ENCODE assay signal across 37 mouse cellular contexts in genomic region chr13:54836351-54837030, GRCm38 (mm10). TPM values are rescaled to one million over a fixed set of nuclear protein-coding genes. Genes with fewer than 3 reads are reported as not detected.
DNase-seq lines count a peak whose midpoint lies in the region; ATAC-seq and TF ChIP-seq lines count a peak whose summit lies in the region.
"Had no signal": no experiment of that assay in that cellular context is flagged by ENCODE, and none has a peak within 500 bp of the region (broad histone marks: within the 10 kb centered on the region; RNA-seq: fewer than 3 reads in every experiment).

No protein-coding gene starts in this region.

- H3K27ac ChIP-seq in cerebellum, adult 2 months (ENCODE audit: insufficient read depth, low read length) = no peak overlapping the region
- H3K27ac ChIP-seq in forebrain, embryonic 15.5 days (replicated peaks) = peak overlapping the region; percentile 60
- H3K27ac ChIP-seq in forebrain, embryonic 12.5 days = no peak overlapping the region
- H3K27ac ChIP-seq: embryonic facial prominence, embryonic 12.5 days; kidney, postnatal 0 days; left cerebral cortex, adult 2 months; liver, embryonic 12.5 days; stomach, embryonic 15.5 days had no signal

- H3K4me2 ChIP-seq in forebrain, embryonic 15.5 days (replicated peaks) = no peak overlapping the region
- no peak overlapping the region for H3K4me2 ChIP-seq in forebrain, embryonic 12.5 days
- H3K4me2 ChIP-seq: embryonic facial prominence, embryonic 12.5 days; heart, embryonic 11.5 days; liver, embryonic 12.5 days; midbrain, embryonic 11.5 days; stomach, embryonic 15.5 days had no signal

- no peak for TF ChIP-seq POLR2A in cerebellum, adult 2 months (IDR thresholded peaks at IDR 0.05; ENCODE audit: borderline replicate concordance, insufficient read depth, low read length)

- intact Hi-C loops in left cerebral cortex, postnatal 4 days (cut with DNase I) = no loop called here

- no peaks in the 10 kb centered on the region for H3K36me3 ChIP-seq in forebrain, embryonic 15.5 days
- no peaks in the 10 kb centered on the region for H3K36me3 ChIP-seq in forebrain, embryonic 12.5 days (replicated peaks)
- H3K36me3 ChIP-seq: embryonic facial prominence, embryonic 12.5 days; G1E; liver, embryonic 12.5 days; stomach, embryonic 15.5 days had no signal

- no peak overlapping the region for H3K4me3 ChIP-seq in cerebellum, adult 2 months (replicated peaks; ENCODE audit: insufficient read depth, low read depth, low read length)
- no peak overlapping the region for H3K4me3 ChIP-seq in forebrain, embryonic 15.5 days
- H3K4me3 ChIP-seq in forebrain, embryonic 12.5 days (replicated peaks) = no peak overlapping the region
- H3K4me3 ChIP-seq: embryonic facial prominence, embryonic 12.5 days; left cerebral cortex, adult 2 months; liver, embryonic 12.5 days; stomach, embryonic 15.5 days had no signal

- no peak for TF ChIP-seq CTCF in cerebellum, adult 2 months (IDR thresholded peaks at IDR 0.05; ENCODE audit: borderline replicate concordance, insufficient read depth, low read depth, low read length)

- no peaks in the 10 kb centered on the region for H3K27me3 ChIP-seq in cerebellum, adult 2 months (ENCODE audit: control insufficient read depth, insufficient read depth, low read length)
- no peaks in the 10 kb centered on the region for H3K27me3 ChIP-seq in forebrain, embryonic 15.5 days
- H3K27me3 ChIP-seq in forebrain, embryonic 12.5 days = 0 out of 2 replicates have a peak, but pooled peaks cover 3% of the 10 kb centered on the region
- H3K27me3 ChIP-seq: embryonic facial prominence, embryonic 12.5 days; liver, embryonic 12.5 days; stomach, embryonic 15.5 days had no signal

- WGBS in cerebellum, adult 2 months = 49% methylated on average over 14 of the region's 14 CpGs
- WGBS in forebrain, embryonic 15.5 days = 65% methylated on average over 14 of the region's 14 CpGs
- 79% methylated on average over 14 of the region's 14 CpGs for WGBS in forebrain, embryonic 12.5 days

- H3K9me3 ChIP-seq in forebrain, embryonic 15.5 days = no peaks in the 10 kb centered on the region
- H3K9me3 ChIP-seq in forebrain, embryonic 12.5 days = 0 out of 2 replicates have a peak, but pooled peaks cover 1% of the 10 kb centered on the region
- H3K9me3 ChIP-seq: embryonic facial prominence, embryonic 12.5 days; G1E; liver, embryonic 12.5 days; stomach, embryonic 15.5 days had no signal

- H3K4me1 ChIP-seq in cerebellum, adult 2 months (ENCODE audit: control insufficient read depth, insufficient read depth, low read length) = peaks cover 15% of the 10 kb centered on the region
- peaks cover 29% of the 10 kb centered on the region for H3K4me1 ChIP-seq in forebrain, embryonic 15.5 days
- peaks cover 14% of the 10 kb centered on the region for H3K4me1 ChIP-seq in forebrain, embryonic 12.5 days
- H3K4me1 ChIP-seq: liver, embryonic 12.5 days; stomach, embryonic 15.5 days had no signal

- ATAC-seq in forebrain, embryonic 15.5 days (replicated peaks) = no peak
- ATAC-seq in forebrain, embryonic 12.5 days (ENCODE audit: low FRiP score) = no peak
- ATAC-seq in granulocyte monocyte progenitor cell, adult 5-6 weeks (replicated peaks; ENCODE audit: poor library complexity, severe bottlenecking) = no peak
- ATAC-seq: intestine, embryonic 16.5 days; liver, embryonic 12.5 days; liver, postnatal 0 days had no signal

- H3K9ac ChIP-seq in forebrain, embryonic 15.5 days (replicated peaks) = no peak overlapping the region
- H3K9ac ChIP-seq in forebrain, embryonic 12.5 days = no peak overlapping the region
- H3K9ac ChIP-seq: embryonic facial prominence, embryonic 12.5 days; liver, embryonic 12.5 days; liver, postnatal 0 days; stomach, embryonic 15.5 days had no signal

- peak; percentile 34 to 40 for DNase-seq in cerebellum, adult 2 months
- DNase-seq in cerebellum, adult 11-12 months = no peak
- DNase-seq in left cerebral cortex, postnatal 4 days = peak; percentile 60
- no peak for DNase-seq in left cerebral cortex, adult 18-20 months (ENCODE audit: low spot score in 2 of 2)
- DNase-seq in cerebellum, postnatal 25 days = peak; percentile 41 to 60
- DNase-seq: adrenal gland, postnatal 10 days; embryo, embryonic 11 days; gastrocnemius, postnatal 25 days; heart, adult 18-20 months; heart, postnatal 36 days; kidney, adult 8-10 months; liver, postnatal 0 days; lung, postnatal 36 days; right cerebral cortex, postnatal 25 days had no signal

RNA-seq across cellular contexts. Expression of gene Tspan17, which starts 47.3 kb away (rescaled TPM):
- polyA plus RNA-seq in cerebellum, adult 2 months (2012; rRNA removed) = 87.9 and 89.8 TPM in 2 replicates
- 20.5 and 22.9 TPM in 2 replicates for polyA plus RNA-seq in forebrain, embryonic 15.5 days (2015; fragmentation: Nextera tagmentation; extraction: Ambion mirVana)
- 12.8 and 14.2 TPM in 2 replicates for polyA plus RNA-seq in forebrain, embryonic 12.5 days (2016; fragmentation: Nextera tagmentation; extraction: Ambion mirVana)
- total RNA-seq in left cerebral cortex, postnatal 4 days (2021) = 10 to 100 TPM; 41.2 to 63.8 TPM
- 10 to 100 TPM; 95.4 to 97.6 TPM for total RNA-seq in left cerebral cortex, adult 18-20 months (2021)
- 1.4 and 5.6 TPM in 2 replicates for total RNA-seq in granulocyte monocyte progenitor cell, adult 5-6 weeks (2014; fragmentation: Nextera tagmentation)
- 0.31 TPM in 1 of 2 replicates, not detected in the other for total RNA-seq in granulocyte monocyte progenitor cell, adult 5-6 weeks (2017)

RNA-seq across cellular contexts. Expression of gene Eif4e1b, which starts 52.7 kb away (rescaled TPM):
- not detected in 2 replicates for polyA plus RNA-seq in cerebellum, adult 2 months (2012; rRNA removed)
- polyA plus RNA-seq in forebrain, embryonic 15.5 days (2015; fragmentation: Nextera tagmentation; extraction: Ambion mirVana) = not detected in 2 replicates
- not detected in 2 replicates for polyA plus RNA-seq in forebrain, embryonic 12.5 days (2016; fragmentation: Nextera tagmentation; extraction: Ambion mirVana)
- not detected for total RNA-seq in left cerebral cortex, postnatal 4 days (2021)
- total RNA-seq in left cerebral cortex, adult 18-20 months (2021) = not detected
- not detected in 2 replicates for total RNA-seq in granulocyte monocyte progenitor cell, adult 5-6 weeks (2014; fragmentation: Nextera tagmentation)
- not detected in 2 replicates for total RNA-seq in granulocyte monocyte progenitor cell, adult 5-6 weeks (2017)
- total RNA-seq: gastrocnemius, adult 18-20 months; gastrocnemius, postnatal 25 days; heart, adult 18-20 months; heart, postnatal 36 days; layer of hippocampus, postnatal 10 days; left cerebral cortex, adult 2 months; left cerebral cortex, postnatal 25 days; megakaryocyte, adult 5-6 weeks; monocyte, adult 5-6 weeks; neutrophil, adult 5-6 weeks had no signal
- polyA plus RNA-seq: embryonic facial prominence, embryonic 12.5 days; frontal cortex, adult 2 months; G1E; heart, embryonic 11.5 days; heart, embryonic 16.5 days; intestine, embryonic 16.5 days; kidney, postnatal 0 days; large intestine, adult 2 months; limb, embryonic 14.5 days; liver, embryonic 12.5 days; liver, postnatal 0 days; lung, embryonic 16.5 days; midbrain, embryonic 11.5 days; stomach, embryonic 15.5 days had no signal

Comparison
In these comparisons a context has a peak if more than half of its experiments do, and no peak if none do; other contexts are left out.
1. DNase-seq: peak in cerebellum, adult 2 months (2 of 2), left cerebral cortex, postnatal 4 days (single experiment) and cerebellum, postnatal 25 days (2 of 2); none in cerebellum, adult 11-12 months (single experiment) and left cerebral cortex, adult 18-20 months (0 of 2).
2. RNA of gene Tspan17, which starts 47.3 kb away (total RNA-seq): 95.4 to 97.6 TPM in left cerebral cortex, adult 18-20 months and 41.2 to 63.8 TPM in left cerebral cortex, postnatal 4 days; 0.31 to 5.6 TPM in granulocyte monocyte progenitor cell, adult 5-6 weeks; every median in the first group is over 4 times any median in the second.